Mouse (Mus musculus): ENCODE measurements around the gene Tom1.

The Tom1 gene

DNA sequence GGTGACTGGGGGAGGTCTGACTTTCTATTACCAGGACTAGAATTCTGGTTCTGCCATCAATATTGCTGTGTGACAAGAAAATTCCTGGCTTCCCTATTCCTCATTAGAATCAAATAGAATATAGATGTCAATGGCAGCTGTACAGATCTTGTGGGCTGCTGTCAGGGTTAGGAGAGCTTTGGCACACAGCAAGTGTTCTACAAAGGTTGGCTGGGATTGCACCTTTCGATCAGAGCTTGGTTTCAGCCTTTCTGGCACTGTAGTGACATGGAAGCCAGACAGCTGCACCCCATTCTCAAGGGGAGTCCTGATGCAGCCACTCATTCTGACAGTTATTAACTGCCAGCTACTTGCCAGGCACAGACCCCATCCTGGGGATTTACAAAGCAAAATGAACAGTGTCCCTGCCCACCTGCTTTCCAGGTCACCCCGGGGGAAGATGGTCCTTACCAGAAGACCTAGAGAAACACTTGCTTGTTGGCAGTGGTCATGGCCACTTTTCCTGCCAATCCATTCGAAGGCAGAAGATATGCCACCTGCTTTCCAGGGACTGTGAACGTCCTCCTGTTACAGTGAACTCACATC lies 57.4 kb downstream of the Tom1 start:
- DNase-seq = no peak

DNA sequence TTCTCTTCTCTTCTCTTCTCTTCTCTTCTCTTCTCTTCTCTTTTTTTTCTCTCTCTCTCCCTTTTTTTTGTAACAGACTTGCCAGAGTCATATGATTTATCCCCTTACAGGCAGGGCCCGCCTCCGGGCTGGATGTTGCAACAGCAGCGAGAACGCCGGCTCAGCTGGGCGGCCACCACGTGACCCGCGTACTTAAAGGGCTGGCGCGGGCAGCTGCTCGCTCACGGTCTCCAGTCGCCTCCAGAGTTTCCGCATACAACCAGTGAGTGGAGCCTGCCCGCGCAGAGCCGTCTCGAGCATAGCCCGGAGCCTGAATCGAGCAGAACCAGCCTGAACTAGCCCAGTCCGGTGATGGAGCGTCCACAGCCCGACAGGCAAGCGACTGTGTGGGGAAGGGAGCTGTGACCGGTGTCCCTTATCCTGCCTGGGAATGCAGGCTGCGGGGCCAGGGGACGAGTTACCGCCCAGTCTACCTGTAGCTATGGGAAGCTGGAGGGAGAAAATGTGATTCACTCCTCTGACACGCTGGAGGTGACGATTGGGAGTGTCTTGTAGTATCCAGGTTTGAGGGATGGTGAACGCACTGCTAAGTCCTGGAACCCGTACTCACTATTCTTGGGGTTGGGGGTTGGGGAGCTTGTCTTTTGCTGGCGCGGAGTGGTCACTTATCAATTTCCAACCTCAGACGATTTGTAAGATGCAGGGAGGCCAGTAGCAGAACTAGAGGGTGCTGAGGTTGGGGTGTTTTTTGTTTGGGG lies 60.1 kb downstream of the Tom1 start, which contains the start of gene Hmox1:
Gene Hmox1 (plus strand): TSS at position 223 of the 758 bp plus-strand sequence.
- DNase-seq = peak; percentile 90

- DNase-seq = no peak
Measured at GRCm38 (mm10) chr8:75102956-75103355, 69.5 kb downstream of the Tom1 start.

GRCm38 (mm10) chr8:75103376-75103878 lies 69.9 kb downstream of the Tom1 start:
- no peak for DNase-seq

- peak; percentile 85 for DNase-seq
Measured at GRCm38 (mm10) chr8:75108527-75109235, 75.2 kb downstream of the Tom1 start.

GRCm38 (mm10) chr8:75109236-75109967 lies 75.9 kb downstream of the Tom1 start, which contains the start of gene Mcm5:
Mcm5 (plus strand) TSS chr8:75109569.
- peak; percentile 100 for DNase-seq

DNA sequence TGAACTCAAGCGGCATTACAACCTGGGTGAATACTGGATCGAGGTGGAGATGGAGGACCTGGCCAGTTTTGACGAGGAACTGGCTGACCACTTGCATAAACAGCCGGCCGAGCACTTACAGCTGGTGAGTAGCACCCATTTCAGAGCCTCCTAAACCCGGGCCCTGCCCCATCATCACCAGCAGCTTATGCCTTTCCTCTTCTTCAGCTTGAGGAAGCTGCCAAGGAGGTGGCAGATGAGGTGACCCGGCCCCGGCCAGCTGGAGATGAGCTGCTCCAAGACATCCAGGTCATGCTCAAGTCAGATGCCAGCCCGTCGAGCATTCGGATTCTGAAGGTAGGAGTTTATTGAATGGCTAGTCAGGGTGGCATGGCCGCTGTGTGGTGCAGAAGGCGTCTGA lies 76.6 kb downstream of the Tom1 start:
- DNase-seq = no peak

DNA sequence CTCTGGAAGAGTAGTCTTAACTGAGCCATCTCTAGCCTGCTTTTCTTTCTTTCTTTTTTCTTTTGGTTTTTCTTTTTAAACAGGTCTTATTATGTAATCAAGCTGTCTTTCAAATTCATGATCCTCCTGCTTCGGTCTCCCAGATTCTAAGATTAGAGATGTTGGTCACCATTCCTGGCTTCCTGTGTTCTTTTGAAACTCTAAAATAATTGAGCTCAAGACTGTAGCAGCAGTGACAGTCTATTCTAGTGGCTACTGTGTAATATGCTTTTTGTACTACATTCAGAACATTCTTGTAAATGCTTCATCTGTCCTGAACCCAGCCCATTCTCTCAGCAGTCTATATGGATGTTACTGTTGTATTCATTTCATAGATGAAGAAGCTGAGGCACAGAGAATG lies 85.0 kb downstream of the Tom1 start:
- no peak for DNase-seq

DNA sequence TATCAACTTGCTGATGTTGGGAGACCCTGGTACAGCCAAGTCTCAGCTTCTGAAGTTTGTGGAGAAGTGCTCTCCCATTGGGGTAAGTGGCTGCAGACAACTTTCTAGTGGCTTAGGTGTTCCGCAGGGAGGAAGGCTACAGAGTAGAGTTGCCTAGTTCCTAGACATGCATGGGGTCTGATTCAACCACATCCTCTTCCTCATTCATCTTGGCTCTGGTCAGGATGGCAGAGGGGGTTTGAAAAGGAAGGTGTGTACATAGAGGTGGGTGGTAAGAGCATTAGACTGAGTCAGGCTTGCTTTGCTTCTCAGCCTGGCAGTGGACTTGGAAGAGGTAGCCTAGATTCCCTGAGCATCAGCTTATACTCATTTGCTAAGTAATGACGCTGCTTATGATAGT lies 85.8 kb downstream of the Tom1 start:
- no peak for DNase-seq

All from retina, postnatal 1 day (tissue).